Mouse (Mus musculus) megakaryocyte progenitor cell, adult 5-6 weeks (primary cell): Measurements from ENCODE around the gene Pola2. TPM values are rescaled to one million over a fixed set of nuclear protein-coding genes. Genes with fewer than 3 reads are reported as not detected.

Experiments
- ATAC-seq: replicated peaks from 2 replicates; pipeline ENCODE4 v1.8.0; 2016; ENCODE audit warnings: mild to moderate bottlenecking, moderate TSS enrichment, inconsistent platforms; ENCODE audit not compliant: poor library complexity
- total RNA-seq, 2 experiments: library from RNA; stranded (forward) in 1 of 2; stranded (reverse) in 1 of 2; fragments of 157-497, 149-512 nt in 1 of 2; fragments of 200-1000 nt in 1 of 2; gene quantifications; 2 replicates each; pipeline versions ENCODE4 v1.2.3 to v1.2.4; 2015 to 2017

The Pola2 gene
- total RNA-seq, 2 experiments from 2014 or later: 57.4 to 76.7 TPM

DNA sequence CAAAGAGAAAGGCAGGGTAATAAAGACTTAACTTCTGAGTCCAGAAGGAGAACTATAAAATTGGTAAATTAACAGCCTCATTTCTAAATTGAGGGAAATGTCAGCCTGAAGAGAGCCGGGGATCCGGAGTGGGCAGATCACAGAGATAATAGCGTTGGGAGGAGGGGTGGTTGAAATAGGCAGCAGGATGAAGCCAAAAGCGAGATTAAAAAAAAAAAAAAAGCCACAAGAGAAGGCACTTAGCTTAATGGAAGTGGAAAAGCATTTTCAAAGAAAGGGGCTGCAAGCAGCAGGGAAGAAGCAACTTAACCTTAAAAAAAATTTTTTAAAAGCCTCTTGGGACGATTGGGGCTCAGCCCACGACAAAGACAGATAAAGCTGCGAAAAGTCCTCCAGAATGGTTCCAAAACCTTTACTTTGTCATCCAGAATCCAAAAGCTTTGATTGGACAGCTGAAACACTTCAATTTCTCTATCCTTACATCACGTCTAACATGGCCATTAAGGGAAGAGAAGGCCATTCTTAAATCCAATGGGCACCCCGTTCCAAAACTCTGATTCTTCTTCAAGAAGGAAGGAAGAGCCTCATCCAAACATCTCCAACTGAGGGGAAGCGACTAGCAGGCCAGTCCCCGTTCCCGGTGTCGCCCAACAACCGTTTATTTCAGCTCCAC is 52.4 kb downstream of the Pola2 start:
- no peak for ATAC-seq

- no peak for ATAC-seq
These were observed 53.8 kb downstream of the Pola2 start for GRCm38 (mm10) chr19:5910221-5910620.

DNA sequence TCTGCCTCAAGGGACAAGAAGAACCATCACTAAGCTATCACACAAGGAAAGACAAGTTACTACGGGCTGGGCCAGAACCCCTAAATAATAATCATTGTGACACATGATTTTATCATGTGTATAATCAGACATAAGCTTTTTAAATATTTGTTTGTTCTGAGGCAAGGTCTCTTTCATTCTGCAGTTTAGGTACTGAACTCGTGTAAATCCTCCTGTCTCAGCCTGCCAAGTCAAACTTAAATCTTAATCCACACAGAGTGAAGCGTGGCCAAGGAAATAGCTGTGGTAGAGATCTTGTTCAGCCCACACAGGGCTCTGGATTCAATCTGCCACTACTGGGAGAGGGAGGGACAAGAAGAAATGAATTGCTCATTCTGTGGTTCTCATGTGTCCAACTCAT is 56.7 kb downstream of the Pola2 start:
- no peak for ATAC-seq

DNA sequence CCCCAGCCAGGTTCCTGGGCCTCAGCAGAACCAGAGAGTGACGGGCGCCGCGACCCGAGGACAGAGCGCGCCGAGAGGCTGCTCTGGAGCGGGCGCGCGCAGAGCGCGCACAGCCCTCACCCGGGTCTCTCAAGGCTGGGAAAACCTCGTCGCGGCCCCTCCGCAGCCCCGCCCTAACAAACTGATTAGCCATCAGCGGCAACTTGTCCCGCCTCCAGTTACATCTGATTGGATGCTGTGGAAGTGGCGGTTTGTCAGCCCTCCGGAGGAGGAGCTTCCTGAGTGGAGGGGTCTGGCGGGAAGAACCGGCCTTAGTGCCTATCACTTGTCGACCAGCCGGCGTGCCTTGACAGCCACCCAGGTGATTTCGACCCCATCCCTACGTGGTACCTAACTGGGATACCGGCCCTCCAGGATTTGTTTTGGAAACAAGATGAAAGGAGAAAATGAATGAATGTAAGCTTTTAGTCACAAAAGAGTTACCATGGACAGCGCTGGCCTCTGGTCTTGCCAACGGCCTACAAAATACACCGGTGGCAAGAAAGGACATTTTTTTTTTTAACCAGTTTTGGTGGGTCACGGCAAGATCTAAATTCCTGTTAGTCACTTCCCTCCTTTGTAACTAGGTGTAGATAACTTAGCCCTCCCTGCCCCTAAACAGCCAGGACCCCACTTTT is 69.9 kb downstream of the Pola2 start, which contains the start of gene Tigd3:
Gene Tigd3 (minus strand): TSS at position 148 of the 677 bp plus-strand sequence.
- ATAC-seq: peak; percentile 99

DNA sequence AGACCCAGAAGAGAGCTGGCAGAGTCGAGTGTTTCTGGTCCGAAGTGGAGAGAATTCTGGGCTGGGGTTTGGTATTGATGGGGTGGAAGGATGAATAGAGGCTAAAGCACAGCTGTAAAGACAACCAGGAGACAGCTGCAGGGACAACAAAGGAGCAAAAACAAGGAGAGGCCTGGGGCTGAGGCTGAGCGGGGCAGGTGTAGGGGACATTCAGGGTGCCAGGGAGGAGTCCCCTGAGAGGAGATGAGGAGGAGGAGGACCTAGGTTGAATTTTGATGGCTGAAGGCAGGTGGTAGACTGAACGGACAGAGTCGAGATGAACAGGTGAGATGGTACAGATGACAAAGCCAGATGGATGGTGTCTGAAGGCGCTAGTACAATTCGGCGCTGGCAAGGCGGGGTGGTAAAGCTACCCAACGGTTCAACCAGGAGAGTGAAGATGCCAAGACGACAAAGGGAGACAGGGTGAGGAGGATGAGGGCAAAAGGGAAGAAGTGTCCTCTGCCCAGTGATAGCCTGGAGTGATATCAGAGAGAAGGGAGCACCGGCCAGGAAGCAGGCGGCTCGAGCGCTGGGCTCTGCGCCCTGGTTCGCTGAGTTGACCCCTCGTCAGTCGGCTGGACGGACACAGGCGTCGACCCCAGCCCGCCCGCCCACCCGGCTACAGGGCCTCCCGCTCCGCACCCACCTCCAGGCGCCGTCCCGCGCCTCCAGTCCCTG is 70.6 kb downstream of the Pola2 start:
- no peak for ATAC-seq

DNA sequence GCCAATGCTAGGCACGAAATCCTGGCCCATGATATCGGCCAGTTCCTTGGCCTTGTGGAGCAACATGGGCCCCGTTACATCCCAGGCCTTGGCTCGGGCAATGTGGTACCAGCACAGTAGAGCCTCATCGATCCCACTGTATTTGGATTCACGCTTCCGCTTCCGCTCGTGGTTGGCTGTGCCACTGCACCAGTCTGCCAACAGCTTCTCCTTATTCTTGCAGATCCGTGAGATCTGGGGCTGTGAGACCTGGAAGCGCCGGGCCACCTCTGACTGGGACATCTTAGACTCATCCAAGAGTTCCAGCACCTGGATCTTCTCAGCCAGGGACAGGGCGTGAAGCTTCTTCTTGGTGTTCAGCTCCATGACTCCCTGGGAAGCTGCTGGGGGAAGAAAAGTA is 71.3 kb downstream of the Pola2 start:
- no peak for ATAC-seq

- no peak for ATAC-seq
These were observed 71.7 kb downstream of the Pola2 start for GRCm38 (mm10) chr19:5892262-5892661.

DNA sequence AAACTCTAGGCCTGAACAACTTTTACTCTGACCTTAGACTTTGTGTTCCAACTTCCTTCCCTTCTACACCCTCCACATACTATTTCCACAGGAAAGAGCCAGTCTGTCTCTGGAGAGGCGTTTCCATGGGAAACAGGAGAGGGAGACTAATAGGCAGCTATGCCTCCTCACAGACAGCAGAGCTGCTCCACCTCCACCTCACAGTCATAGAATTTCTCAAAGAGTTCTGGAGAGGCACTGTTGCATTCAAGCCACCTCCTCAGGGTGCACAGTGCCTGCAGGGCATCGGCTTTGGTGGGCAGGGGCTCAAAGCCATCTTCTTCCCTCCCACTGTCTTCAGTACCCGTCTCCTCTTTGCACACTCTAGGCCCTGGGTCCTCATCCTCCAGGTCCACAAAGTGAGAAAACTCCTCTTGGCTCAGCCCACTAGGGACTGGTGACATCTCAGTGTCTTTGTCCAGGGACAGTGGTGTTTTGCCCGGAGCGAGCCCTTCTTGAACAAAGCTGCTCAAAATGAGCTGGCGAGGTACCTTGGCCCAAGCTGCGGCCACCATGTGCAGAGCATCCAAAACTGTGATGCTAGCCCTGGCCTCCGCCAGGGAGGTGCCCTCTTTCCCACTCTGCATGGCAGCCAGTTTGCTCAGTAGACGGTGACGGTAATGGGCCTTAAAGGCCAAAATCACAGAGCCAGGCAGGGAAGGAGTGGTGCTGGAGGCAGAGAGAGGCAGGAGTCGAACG is 72.3 kb downstream of the Pola2 start:
- no peak for ATAC-seq

Other genes starting within 250 kb of the Pola2 start
- 7.9 and 8.1 TPM in 2 replicates for gene Ehbp1l1, start 237.9 kb downstream of the Pola2 start, total RNA-seq (2015)
- gene Ehbp1l1, start 237.9 kb downstream of the Pola2 start, total RNA-seq (2017): 27.2 and 30.3 TPM in 2 replicates
- 40.5 and 42.3 TPM in 2 replicates for gene Fam89b, start 234.5 kb downstream of the Pola2 start, total RNA-seq (2015)
- 20.3 and 22.9 TPM in 2 replicates for gene Fam89b, start 234.5 kb downstream of the Pola2 start, total RNA-seq (2017)
- 6.1 and 7.6 TPM in 2 replicates for gene Ltbp3, start 223.3 kb downstream of the Pola2 start, total RNA-seq (2015)
- 2.7 and 5.6 TPM in 2 replicates for gene Ltbp3, start 223.3 kb downstream of the Pola2 start, total RNA-seq (2017)
- 15.7 and 19.9 TPM in 2 replicates for gene Scyl1, start 192.8 kb downstream of the Pola2 start, total RNA-seq (2015)
- 23.9 and 28.2 TPM in 2 replicates for gene Scyl1, start 192.8 kb downstream of the Pola2 start, total RNA-seq (2017)
- gene Frmd8, start 88.9 kb downstream of the Pola2 start, total RNA-seq (2015): 15.7 and 16.3 TPM in 2 replicates
- 16.2 and 17.7 TPM in 2 replicates for gene Frmd8, start 88.9 kb downstream of the Pola2 start, total RNA-seq (2017)
- gene Slc25a45, start 86.4 kb downstream of the Pola2 start, total RNA-seq (2015): 28.7 and 30.5 TPM in 2 replicates
- gene Slc25a45, start 86.4 kb downstream of the Pola2 start, total RNA-seq (2017): 30.2 and 39.5 TPM in 2 replicates
- 0.32 and 0.81 TPM in 2 replicates for gene Tigd3, start 70.1 kb downstream of the Pola2 start, total RNA-seq (2015)
- gene Tigd3, start 70.1 kb downstream of the Pola2 start, total RNA-seq (2017): 1.5 and 2.8 TPM in 2 replicates
- 47.6 and 50.3 TPM in 2 replicates for gene Dpf2, start 51.2 kb downstream of the Pola2 start, total RNA-seq (2015)
- 65.1 and 83.0 TPM in 2 replicates for gene Dpf2, start 51.2 kb downstream of the Pola2 start, total RNA-seq (2017)
- not detected in 2 replicates for gene Cdc42ep2, start 39.4 kb downstream of the Pola2 start, total RNA-seq (2015)
- 0.07 TPM in 1 of 2 replicates, not detected in the other for gene Cdc42ep2, start 39.4 kb downstream of the Pola2 start, total RNA-seq (2017)
- gene Slc22a20, start 21.9 kb upstream of the Pola2 start, total RNA-seq (2015): not detected in 2 replicates
- gene Slc22a20, start 21.9 kb upstream of the Pola2 start, total RNA-seq (2017): 0.44 TPM in 1 of 2 replicates, not detected in the other
- gene Capn1, start 51.7 kb upstream of the Pola2 start, total RNA-seq (2015): 18.6 and 20.0 TPM in 2 replicates
- 36.8 and 38.4 TPM in 2 replicates for gene Capn1, start 51.7 kb upstream of the Pola2 start, total RNA-seq (2017)
- 23.1 and 25.2 TPM in 2 replicates for gene Syvn1, start 82.4 kb upstream of the Pola2 start, total RNA-seq (2015)
- gene Syvn1, start 82.4 kb upstream of the Pola2 start, total RNA-seq (2017): 10.1 and 11.2 TPM in 2 replicates
- 44.4 and 53.5 TPM in 2 replicates for gene Mrpl49, start 93.6 kb upstream of the Pola2 start, total RNA-seq (2015)
- 31.9 and 38.4 TPM in 2 replicates for gene Mrpl49, start 93.6 kb upstream of the Pola2 start, total RNA-seq (2017)
- gene Fau, start 93.6 kb upstream of the Pola2 start, total RNA-seq (2015): 1,814 and 1,841 TPM in 2 replicates
- 1,690 and 2,042 TPM in 2 replicates for gene Fau, start 93.6 kb upstream of the Pola2 start, total RNA-seq (2017)
- gene Znhit2, start 97.0 kb upstream of the Pola2 start, total RNA-seq (2015): 12.7 and 14.2 TPM in 2 replicates
- gene Znhit2, start 97.0 kb upstream of the Pola2 start, total RNA-seq (2017): 12.5 and 14.5 TPM in 2 replicates
- 8.4 and 10.6 TPM in 2 replicates for gene Tm7sf2, start 104.2 kb upstream of the Pola2 start, total RNA-seq (2015)
- 1.6 and 1.8 TPM in 2 replicates for gene Tm7sf2, start 104.2 kb upstream of the Pola2 start, total RNA-seq (2017)
- 30.4 and 33.2 TPM in 2 replicates for gene Vps51, start 113.0 kb upstream of the Pola2 start, total RNA-seq (2015)
- gene Vps51, start 113.0 kb upstream of the Pola2 start, total RNA-seq (2017): 42.8 and 54.7 TPM in 2 replicates
- gene Tmem262, start 115.8 kb upstream of the Pola2 start, total RNA-seq (2015): not detected in 2 replicates
- gene Tmem262, start 115.8 kb upstream of the Pola2 start, total RNA-seq (2017): not detected in 2 replicates
- gene Gm28374, start 118.1 kb upstream of the Pola2 start, total RNA-seq (2015): not detected in 2 replicates
- gene Gm28374, start 118.1 kb upstream of the Pola2 start, total RNA-seq (2017): not detected in 2 replicates
- 12.0 and 14.9 TPM in 2 replicates for gene Zfpl1, start 120.8 kb upstream of the Pola2 start, total RNA-seq (2015)
- 23.7 and 32.8 TPM in 2 replicates for gene Zfpl1, start 120.8 kb upstream of the Pola2 start, total RNA-seq (2017)
- 44.8 and 55.4 TPM in 2 replicates for gene Cdca5, start 120.8 kb upstream of the Pola2 start, total RNA-seq (2015)
- gene Cdca5, start 120.8 kb upstream of the Pola2 start, total RNA-seq (2017): 35.5 and 42.8 TPM in 2 replicates
- gene AC131692.1, start 130.2 kb upstream of the Pola2 start, total RNA-seq (2015): 0.30 and 0.73 TPM in 2 replicates
- gene AC131692.1, start 130.2 kb upstream of the Pola2 start, total RNA-seq (2017): 4.6 TPM in 1 of 2 replicates, not detected in the other
- 0.07 and 0.17 TPM in 2 replicates for gene Naaladl1, start 141.6 kb upstream of the Pola2 start, total RNA-seq (2015)
- gene Naaladl1, start 141.6 kb upstream of the Pola2 start, total RNA-seq (2017): 0.21 TPM in 1 of 2 replicates, not detected in the other
- 12.0 and 16.9 TPM in 2 replicates for gene Sac3d1, start 154.4 kb upstream of the Pola2 start, total RNA-seq (2015)
- 5.5 and 6.3 TPM in 2 replicates for gene Sac3d1, start 154.4 kb upstream of the Pola2 start, total RNA-seq (2017)
- gene Snx15, start 164.1 kb upstream of the Pola2 start, total RNA-seq (2015): 18.2 and 19.5 TPM in 2 replicates
- 13.8 and 14.2 TPM in 2 replicates for gene Snx15, start 164.1 kb upstream of the Pola2 start, total RNA-seq (2017)
- 0.34 and 0.42 TPM in 2 replicates for gene Batf2, start 176.8 kb upstream of the Pola2 start, total RNA-seq (2015)
- 0.44 and 0.71 TPM in 2 replicates for gene Batf2, start 176.8 kb upstream of the Pola2 start, total RNA-seq (2017)
- gene Arl2, start 177.3 kb upstream of the Pola2 start, total RNA-seq (2015): 29.2 and 37.4 TPM in 2 replicates
- gene Arl2, start 177.3 kb upstream of the Pola2 start, total RNA-seq (2017): 33.6 and 37.0 TPM in 2 replicates
- gene Majin, start 220.2 kb upstream of the Pola2 start, total RNA-seq (2015): not detected in 2 replicates
- gene Majin, start 220.2 kb upstream of the Pola2 start, total RNA-seq (2017): not detected in 2 replicates